Mouse (Mus musculus) testis, adult 10 weeks (tissue): ENCODE data around the gene Cyp27b1. TPM values are rescaled to one million over a fixed set of nuclear protein-coding genes. Genes with fewer than 3 reads are reported as not detected.

ENCODE experiments used
- polyA plus RNA-seq: library from polyadenylated mRNA; stranded (reverse); fragments of 350-450 nt; fragmentation: Illumina TruSeq; extraction: RNeasy Lipid Tissue Mini Kit (QIAGEN cat#74804); gene quantifications from one replicate; pipeline ENCODE4 v1.2.3, GENCODE M21; 2014; ENCODE audit warnings: low read depth, low replicate concordance

Gene Cyp27b1
- 0.11 TPM for polyA plus RNA-seq

GRCm38 (mm10) chr10:127047954-127048353, at the start of gene Cyp27b1:
Gene Cyp27b1, plus strand, starts transcription at chr10:127048250.

DNA sequence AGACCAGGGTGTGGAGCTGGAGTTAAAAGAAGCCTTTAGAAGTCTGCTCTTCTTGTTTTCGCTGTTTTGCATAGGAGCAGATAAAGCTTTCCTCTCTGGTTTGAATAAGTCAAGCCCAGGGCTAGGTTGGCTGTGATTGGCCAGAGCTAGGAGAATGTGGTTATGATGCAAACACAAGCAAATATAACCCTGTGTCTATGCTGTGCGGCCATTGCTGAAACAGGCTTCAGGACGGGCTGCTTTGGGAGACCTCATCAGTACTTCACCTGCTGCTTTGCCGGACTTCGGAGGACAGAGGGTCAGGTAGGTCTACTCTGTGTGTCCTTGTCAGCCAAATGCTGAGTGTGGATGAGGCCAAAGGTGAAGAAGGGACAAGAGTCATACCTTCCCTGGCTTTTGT, 47.5 kb upstream of the Cyp27b1 start, which contains the start of gene Avil:
Gene Avil, plus strand, starts transcription at position 181 of the 400 bp plus-strand sequence.

GRCm38 (mm10) chr10:127030336-127031296, 17.4 kb upstream of the Cyp27b1 start, which contains the start of gene Tsfm:
Gene Tsfm, minus strand, starts transcription at chr10:127030840.

DNA sequence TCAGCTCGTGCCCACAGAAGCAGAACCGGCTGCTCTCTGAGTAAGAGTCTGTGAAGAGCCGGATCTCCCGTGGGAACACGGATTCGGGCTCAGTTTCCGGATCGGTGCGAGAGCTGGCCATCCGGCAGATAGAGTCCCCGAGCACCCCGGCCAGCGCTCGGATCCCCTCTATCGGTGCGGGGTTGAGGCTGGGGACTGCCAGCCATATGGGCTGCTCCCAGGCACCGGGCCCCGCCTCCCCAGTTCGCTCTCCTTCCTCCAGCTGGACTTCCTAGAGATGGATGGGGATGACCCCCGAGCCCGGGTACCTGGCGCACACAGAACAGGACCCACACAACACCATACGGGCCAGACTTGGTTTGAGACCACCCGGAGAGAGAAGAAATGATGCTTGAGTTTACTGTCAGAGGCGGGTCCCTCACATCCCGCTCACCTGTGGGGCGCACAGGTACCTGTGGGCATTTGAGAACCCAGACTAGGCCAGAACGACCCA, 6.7 kb upstream of the Cyp27b1 start, which contains the start of the genes Mettl1 and Eef1akmt3:
Gene Mettl1, plus strand, starts transcription at position 141 of the 493 bp plus-strand sequence.
Gene Eef1akmt3, minus strand, starts transcription at position 240 of the 493 bp plus-strand sequence.

GRCm38 (mm10) chr10:127059968-127060916, 12.2 kb downstream of the Cyp27b1 start, which contains the start of gene March9:
Gene March9, minus strand, starts transcription at chr10:127060184.

GRCm38 (mm10) chr10:127063239-127063872, 15.3 kb downstream of the Cyp27b1 start, which contains the start of gene Cdk4:
Gene Cdk4, plus strand, starts transcription at chr10:127063534.

GRCm38 (mm10) chr10:127070190-127071121, 22.4 kb downstream of the Cyp27b1 start, which contains the start of gene Tspan31:
Gene Tspan31, minus strand, starts transcription at chr10:127070264.

DNA sequence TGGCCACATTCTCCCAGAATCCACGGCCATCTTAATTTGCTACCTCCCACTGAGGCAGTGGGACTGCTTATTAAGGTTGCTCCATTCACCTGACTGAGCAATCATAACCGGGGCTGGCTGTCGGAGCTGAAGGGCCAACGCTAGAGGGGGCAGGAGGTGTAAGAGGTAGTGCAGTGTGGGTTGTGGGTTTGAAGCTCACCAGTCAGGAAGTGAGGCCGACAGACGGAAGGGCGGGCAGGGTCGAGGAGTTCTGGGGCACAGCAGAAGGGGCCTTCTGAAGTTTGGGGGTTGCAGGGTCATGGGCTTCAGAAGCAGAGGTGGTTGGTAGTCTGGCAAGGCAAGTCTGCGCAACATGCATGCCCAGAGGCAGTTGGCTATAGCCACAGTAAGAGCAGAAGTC, 27.0 kb downstream of the Cyp27b1 start, which contains the start of gene Agap2:
Gene Agap2, plus strand, starts transcription at position 205 of the 400 bp plus-strand sequence.

Other genes starting within 250 kb of the Cyp27b1 start
- 3.7 TPM for gene Atp23, start 146.9 kb upstream of the Cyp27b1 start, polyA plus RNA-seq
- 5.3 TPM for gene Ctdsp2, start 69.5 kb upstream of the Cyp27b1 start, polyA plus RNA-seq
- gene Avil, start 47.5 kb upstream of the Cyp27b1 start, polyA plus RNA-seq = not detected
- gene Tsfm, start 17.4 kb upstream of the Cyp27b1 start, polyA plus RNA-seq = 2.9 TPM
- 3.7 TPM for gene Mettl1, start 6.8 kb upstream of the Cyp27b1 start, polyA plus RNA-seq
- not detected for gene Eef1akmt3, start 6.7 kb upstream of the Cyp27b1 start, polyA plus RNA-seq
- 0.27 TPM for gene March9, start 11.9 kb downstream of the Cyp27b1 start, polyA plus RNA-seq
- gene Cdk4, start 15.3 kb downstream of the Cyp27b1 start, polyA plus RNA-seq = 13.9 TPM
- gene Tspan31, start 22.0 kb downstream of the Cyp27b1 start, polyA plus RNA-seq = 9.5 TPM
- gene Agap2, start 27.0 kb downstream of the Cyp27b1 start, polyA plus RNA-seq = 0.06 TPM
- gene Os9, start 72.9 kb downstream of the Cyp27b1 start, polyA plus RNA-seq = 5.2 TPM
- 1.1 TPM for gene B4galnt1, start 117.0 kb downstream of the Cyp27b1 start, polyA plus RNA-seq
- 3.1 TPM for gene Slc26a10, start 132.4 kb downstream of the Cyp27b1 start, polyA plus RNA-seq
- gene Arhgef25, start 141.8 kb downstream of the Cyp27b1 start, polyA plus RNA-seq = 7.3 TPM
- gene Dtx3, start 147.5 kb downstream of the Cyp27b1 start, polyA plus RNA-seq = 7.7 TPM
- gene Pip4k2c, start 163.3 kb downstream of the Cyp27b1 start, polyA plus RNA-seq = 7.2 TPM
- gene Kif5a, start 215.1 kb downstream of the Cyp27b1 start, polyA plus RNA-seq = 0.84 TPM
- 67.0 TPM for gene Dctn2, start 218.1 kb downstream of the Cyp27b1 start, polyA plus RNA-seq
- 3.4 TPM for gene Mbd6, start 240.8 kb downstream of the Cyp27b1 start, polyA plus RNA-seq